Mouse (Mus musculus) stomach, postnatal 0 days (tissue): ENCODE data around the gene Sapcd2.

ENCODE experiments used
- CTCF ChIP-seq: IDR thresholded peaks from 2 replicates; pipeline ENCODE4 v1.5.1; 2016; ENCODE audit warnings: antibody characterized with exemption, low read depth, mild to moderate bottlenecking, moderate library complexity
- EP300 ChIP-seq: optimal IDR thresholded peaks from 2 replicates; pipeline ENCODE3; 2016; ENCODE audit warnings: antibody characterized with exemption

DNA sequence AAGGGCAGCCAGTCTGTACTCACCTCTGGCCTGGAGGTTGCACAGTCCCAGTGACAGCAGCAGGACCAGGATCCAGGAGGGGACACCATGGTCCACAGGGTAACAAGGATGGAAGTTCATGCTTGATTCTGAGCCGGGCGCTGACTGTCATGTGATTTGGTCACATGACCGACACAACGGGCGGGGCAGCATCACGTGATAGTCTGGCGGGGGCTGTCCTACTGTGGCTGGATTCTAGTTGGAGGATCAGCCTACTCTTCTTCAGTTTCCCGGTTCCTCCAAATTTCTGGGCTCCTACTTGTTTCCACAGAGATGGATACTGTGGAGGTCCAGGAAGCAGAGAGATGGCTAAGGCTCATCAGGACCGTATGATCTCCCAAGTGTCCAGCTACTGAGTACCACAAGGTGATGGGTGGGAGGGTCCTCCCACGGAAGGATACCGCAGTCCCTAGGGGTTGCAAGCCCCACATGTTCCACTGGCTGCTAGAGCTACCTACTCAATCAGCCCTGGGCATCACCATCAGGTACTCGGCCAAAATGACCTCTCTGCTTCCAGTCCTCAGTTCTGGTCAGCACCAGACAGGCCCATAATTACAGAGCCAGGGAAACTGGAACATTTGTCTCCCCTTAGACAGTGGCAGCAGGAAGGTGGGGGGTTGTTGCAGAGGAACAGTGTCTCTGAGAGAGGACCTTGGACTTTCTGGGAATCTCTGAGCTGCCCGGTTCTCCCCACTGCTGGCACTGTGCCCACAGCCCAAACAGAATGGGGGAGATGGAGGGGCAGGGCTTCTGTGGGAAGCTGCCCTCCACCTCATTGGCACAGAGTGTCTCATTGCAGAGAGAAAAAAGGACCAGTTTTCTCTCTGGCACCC lies 15.7 kb upstream of the Sapcd2 start, which contains the start of gene Dpp7:
- no peak for TF ChIP-seq CTCF
- no peak for TF ChIP-seq EP300
